Mouse (Mus musculus): ENCODE data around the gene T2. TPM values are rescaled to one million over a fixed set of nuclear protein-coding genes. Genes with fewer than 3 reads are reported as not detected.
"Not testable (repeated sequence)": the region's sequence is repeated elsewhere in the genome, so short reads cannot be mapped to it uniquely, and the experiment has no call there.

The T2 gene
- total RNA-seq, 2 experiments from 2014 or later, result 0.25 TPM; not detected in 1

DNA sequence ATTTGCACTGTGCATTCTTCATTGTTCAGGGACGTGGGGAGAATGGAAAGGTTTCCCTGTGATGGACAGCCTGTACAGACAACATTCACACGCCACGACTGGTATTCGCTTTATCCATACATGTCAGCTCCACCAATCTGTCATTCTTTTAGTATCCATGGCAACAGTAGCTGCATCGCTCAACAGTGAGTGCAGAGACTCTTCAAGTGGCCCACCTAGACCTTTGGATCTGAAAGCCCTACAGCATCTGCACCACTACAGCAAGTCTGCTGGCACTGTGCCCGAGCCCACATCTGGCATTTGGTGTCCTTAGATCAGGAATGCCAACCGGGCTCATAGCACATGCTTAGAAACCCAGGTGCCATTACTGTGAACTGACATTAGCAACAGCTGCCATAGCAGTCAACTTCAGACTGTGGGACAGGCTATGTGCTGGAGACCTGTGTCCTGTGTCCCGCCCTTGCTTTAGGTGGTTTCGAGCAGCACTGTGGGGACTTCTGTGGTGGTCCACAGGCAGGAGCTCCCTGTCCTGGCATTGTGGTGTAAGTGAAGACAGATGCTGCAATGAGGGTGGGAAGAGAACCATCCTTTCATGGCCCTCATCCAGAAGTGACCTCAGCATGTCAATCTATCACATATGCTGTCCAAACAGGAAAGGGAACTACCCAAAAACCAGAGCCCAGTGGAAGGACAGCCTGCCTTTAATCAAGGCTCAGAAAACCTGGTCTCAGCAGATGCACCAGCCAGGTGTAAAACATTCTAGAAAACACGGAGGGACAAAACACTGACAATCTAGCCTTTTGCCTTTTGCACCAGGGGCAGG lies 5.7 kb downstream of the T2 start:
- DNase-seq (ENCODE audit: low spot score in 2 of 2), result no peak

DNA sequence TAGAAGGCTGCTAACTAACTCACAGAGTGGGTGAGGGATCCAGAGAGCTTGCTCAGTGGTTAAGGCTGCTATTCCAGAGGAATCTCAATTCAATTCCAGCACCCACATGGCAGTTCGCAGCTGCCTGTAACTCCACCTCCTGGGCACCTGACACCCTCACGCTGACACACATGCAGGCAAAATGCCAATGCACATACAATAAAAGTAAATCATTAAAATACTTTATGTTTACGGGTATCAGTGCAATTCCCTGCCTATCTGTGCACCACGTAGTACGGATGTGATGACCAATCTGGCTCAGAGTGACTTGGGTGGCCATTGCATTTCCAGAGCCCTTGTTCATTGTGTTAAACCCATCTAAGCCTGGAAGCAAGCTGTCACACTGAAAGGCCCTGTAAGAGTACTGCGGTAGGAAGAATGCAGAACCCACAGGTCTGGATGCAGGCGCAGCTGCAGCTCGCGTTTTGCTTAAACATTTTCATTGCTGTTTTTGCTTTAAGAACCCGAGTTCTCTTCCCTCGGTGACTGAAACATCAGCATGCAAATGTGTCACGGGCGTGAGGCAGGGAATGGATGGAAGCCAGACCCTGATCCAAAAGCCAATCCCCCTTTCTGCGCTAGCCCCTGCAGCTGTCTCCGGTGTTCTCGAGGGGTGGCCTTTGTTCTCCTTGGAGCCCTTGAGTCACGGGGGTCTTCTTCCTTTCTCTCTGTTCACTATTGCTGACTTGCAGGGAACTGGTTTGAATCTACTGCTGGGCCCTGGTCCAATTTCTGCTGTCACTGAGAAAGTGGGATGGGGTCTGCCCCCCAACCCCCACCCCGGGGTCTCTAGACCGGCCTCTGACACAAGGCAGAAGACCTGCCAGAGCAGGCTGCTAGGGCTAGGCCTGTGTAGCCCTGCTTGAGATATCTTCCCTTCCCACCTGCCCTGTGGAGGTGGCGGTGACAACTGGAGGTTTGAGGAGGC lies 12.0 kb downstream of the T2 start:
- DNase-seq (ENCODE audit: low spot score in 2 of 2), result no peak

DNA sequence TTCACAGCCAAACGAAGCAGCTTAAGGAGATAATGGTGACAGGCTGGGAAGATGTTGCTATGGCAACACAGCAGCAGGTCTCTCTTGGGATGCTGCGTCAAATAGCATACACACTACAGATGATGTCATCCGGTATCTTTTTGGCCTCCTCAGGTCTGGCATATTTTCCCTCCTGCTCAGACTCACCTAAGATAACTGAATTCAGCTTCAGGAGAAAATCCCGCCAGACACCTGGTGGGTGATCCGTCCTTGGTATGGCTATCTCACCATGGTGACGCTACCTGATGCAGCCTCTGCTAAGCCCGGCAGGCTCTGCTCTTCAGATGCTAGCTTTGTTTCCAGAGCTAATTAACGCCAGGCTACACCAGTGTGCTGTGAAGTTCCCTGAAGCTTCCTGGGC lies 12.8 kb downstream of the T2 start:
- no peak for DNase-seq (ENCODE audit: low spot score in 2 of 2)

DNA sequence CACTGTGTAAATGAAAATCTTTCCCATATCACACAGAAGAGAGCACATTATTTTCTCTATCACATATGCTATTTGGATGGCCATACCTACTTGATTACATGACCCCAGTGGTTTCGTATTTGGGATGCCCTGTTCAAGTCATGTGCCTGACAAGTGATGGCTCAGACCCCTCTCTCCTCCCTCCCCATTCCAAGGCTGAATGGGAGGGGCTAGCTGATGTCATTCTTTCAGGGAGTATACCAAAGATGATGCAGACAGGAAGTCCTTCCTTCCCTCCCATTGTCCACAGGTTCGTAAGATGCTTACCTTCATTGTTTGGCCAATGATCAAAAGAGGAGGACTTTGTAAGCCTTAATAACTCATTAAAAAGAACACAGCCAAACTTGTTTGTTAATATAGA lies 13.4 kb downstream of the T2 start:
- no peak for DNase-seq (ENCODE audit: low spot score in 2 of 2)

DNA sequence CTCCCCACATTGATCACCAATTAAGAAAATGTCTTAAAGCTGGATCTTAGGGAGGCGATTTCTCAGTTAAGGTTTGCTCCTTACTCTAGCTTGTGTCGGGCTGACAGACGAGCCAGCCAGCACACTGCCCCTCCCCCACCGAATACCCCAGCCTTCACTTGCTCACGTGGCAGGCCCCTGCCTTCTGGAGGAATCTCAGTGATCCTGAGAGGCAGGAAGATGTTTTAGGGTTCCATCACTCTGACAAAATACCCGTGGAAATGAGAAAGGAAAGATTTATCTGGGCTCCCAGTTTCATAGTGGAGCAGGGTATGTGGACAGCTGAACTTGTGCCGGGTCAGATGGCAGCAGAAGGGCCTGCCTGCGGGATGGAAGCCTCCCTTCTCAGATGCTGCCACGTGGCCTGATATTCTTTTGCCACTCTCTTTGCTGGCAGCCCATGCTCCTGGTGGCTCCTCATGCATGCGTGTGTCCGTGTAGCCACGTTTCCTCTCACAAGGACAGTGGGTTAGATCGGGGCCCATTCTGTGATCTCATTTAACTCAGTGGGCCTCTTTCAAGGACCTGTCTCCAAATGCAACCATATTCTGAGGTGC lies 14.9 kb downstream of the T2 start:
- DNase-seq (ENCODE audit: low spot score in 2 of 2), result no peak

DNA sequence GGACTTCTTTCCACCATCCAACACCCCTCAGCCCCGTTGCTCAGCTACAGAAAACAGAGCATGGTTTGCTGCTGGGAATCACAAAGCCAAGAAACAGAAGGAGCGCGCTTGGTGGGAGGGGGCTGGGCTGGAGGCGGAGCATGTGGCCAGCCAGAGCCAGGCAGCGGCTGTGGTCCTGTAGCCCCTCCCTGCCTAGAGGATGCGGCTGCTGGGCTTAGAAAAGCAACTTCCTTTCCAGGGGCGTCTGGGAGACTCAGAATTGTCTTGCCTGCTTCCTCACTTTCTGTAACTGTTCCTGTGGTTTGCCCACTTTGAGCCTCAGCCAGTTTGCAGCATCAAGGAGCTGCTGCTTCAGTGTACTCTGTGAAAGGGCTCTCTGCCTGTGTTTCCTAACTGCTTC lies 16.0 kb downstream of the T2 start:
- peak in 1 of 2 experiments; percentile 6 for DNase-seq (ENCODE audit: low spot score in 2 of 2)

DNA sequence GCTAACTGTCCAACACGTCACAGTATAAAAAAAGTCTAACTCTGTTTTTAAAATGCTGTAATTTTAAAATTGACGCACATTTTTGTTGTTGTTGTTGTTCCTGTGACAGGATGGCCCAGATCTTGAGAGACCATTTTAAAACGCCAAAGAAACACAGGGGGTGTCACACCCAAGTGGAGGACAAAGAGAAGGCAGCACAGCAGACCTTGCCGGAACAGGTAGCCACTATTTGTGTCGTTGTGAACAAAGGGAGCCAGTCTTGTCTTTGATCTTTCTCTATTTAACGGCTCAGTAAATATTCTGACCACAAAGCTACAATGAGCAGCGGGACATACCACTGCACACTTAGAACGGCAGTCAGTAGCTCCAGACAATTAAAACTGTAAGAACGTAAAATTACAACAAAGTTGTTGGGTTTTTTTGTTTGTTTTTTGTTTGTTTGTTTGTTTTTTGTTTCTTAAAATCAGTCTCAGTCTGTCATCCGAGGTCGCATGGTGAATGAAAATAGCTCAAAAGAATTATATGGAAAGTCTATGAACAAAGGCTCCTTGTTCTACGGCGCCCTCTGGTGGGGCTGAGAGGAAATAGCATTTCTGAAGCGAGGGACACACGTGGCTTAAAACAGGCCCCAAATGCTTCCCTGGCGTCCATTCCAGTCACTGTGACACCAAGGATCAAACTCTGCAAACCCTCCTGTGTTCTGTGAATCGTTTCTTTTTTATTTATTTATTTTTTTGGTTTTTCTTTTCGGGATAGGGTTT lies 16.7 kb downstream of the T2 start:
- DNase-seq (ENCODE audit: low spot score in 2 of 2), result peak; percentile 43 to 60

DNA sequence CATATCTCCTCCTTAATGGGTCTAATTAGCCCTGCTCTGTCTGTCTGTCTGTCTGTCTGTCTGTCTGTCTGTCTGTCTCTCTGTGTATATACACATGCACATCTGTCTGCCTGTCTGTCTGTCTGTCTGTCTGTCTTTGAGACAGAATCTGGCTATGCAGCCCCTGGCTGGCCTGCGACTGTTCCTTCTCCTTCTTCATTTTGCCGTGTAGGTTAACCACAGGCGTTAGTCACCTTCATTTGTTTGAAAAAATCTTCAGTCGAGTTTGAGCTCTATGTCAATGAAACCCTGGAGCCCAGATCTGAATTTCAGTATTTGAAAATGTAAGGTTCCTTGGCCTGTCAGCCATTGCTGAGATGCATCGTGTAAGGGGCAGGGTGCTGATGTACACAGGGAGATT lies 21.5 kb downstream of the T2 start:
- DNase-seq (ENCODE audit: low spot score in 2 of 2), result no peak

DNA sequence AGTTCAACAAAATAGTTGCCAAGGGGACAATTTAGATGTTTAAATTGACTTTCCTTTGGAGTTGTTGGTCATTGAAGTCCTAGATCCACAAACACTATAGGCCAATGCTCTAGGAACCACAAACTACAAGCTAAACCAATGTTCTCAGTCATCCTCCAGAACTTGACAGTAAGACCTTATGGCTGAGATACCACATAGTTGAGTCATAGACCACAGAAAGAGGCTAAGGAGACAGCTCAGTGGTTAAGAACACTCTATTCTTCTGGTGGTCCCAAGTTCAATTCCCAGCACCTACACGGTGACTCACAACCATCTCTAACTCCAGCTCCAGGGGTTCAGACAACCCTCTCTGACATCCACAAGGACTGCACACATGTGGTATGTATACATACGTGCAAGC lies 29.6 kb downstream of the T2 start:
- no peak for DNase-seq (ENCODE audit: low spot score in 2 of 2)

DNA sequence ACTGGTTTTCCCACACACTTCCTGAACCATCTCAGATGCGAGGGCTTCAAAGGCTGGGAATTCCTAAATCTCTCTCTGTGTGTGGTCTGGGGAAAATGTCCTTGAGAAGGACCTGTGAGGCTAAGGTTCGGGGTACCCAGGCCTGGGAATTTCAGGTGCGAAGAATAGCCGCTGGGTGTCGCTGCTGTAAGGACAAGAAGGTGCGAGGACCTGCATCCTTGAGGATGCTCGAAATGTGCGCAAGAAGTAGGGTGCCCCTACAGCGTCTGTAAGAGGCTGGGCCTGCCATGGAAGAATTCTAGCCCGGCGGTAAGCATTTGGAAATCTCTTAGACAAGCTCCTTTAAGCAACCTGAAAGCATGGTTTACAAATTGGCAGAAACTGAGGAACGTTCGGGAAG lies 32.7 kb downstream of the T2 start:
- no peak for DNase-seq (ENCODE audit: low spot score in 2 of 2)

DNA sequence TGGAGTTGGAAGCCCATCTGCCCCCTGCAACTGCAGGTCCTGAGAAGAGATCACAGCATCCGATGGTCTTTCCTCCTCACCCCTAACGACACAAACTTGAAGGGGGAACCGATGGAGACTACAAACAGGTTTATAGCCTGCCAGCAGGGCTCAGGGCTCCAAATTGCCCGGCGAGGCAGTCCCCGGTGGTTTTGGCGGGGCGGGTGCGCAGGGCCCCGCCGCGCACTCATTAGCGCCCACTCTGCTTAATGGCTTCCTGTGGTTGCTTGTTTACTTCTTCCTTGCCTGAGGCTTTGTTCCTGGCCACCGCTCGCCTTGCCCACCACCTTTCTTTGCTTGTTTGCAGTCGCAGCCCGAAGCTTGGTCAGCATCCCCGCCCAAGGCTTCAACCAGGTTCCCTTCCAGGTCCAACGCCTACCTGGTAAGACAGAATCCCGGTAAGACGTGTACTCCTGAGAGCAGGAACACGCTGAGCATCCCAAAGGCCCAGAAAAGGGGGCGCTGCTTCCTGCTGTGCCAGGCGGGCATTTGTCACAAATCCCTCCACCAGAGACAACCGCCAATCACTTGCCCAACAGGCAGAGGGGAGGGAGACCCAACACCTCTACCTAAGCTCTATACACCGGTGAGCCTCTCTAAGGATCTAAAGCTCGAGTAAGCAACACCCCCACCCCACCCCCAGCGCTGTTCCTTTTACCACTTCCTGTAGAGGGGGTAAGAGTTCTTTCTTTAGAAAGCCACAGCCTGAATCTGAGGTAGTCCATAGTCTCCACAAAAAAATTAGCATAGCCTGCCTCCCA lies 33.4 kb downstream of the T2 start:
- no peak for DNase-seq (ENCODE audit: low spot score in 2 of 2)

DNA sequence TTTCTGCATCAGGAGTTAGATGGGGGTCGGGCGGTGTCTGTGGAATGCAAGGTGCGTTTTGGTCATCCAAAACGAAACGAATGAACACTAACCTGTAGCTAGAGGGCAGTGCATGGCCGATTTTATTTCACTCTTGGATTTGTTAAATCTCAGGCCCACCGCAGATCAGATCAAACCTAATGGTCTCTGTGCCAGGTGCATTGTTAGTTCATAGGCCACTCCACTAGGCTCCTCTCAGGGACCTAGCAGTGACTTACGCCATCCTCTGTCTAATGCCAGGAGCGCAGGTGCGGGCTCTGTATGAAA lies 34.0 kb downstream of the T2 start:
- no peak for DNase-seq (ENCODE audit: low spot score in 2 of 2)

DNA sequence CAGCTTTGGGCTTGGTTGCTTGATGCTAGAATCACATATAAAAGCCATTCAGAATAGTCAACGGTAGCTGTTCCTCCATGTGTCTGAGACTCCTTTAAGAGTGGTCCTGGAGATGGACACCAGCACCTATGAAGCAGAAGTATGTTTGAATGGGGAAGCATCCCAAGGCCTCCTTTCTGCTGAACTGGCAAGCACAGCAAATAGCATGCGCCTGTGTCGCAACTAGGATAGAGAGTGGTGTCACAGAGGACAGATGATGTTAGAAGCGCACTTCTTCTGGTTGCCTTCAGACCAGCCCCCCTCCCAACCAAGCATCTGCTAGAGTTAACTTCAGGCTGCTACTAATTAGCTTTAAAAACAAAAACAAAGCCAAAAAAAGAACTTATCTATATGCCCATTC lies 34.7 kb downstream of the T2 start:
- no peak for DNase-seq (ENCODE audit: low spot score in 2 of 2)

DNA sequence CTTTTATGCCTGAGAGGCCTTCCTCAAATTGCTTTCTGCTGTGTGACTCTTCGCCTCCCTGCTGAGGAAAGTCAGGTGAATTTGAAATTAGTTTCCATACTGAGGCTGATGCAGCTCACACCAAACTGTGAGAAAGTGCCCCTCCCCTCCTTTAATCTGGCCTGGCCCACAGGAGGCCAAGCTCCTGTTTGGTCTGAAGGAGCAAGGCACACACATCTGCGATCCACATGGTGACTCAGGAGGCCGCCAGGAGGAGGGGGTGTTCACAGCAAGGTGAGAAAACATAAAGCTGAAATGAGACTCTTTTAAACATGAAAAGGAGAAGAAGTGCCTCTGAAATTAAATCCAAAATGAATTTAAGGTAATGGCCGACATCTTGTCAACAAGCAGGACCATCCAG lies 40.6 kb downstream of the T2 start:
- no peak for DNase-seq (ENCODE audit: low spot score in 2 of 2)

DNA sequence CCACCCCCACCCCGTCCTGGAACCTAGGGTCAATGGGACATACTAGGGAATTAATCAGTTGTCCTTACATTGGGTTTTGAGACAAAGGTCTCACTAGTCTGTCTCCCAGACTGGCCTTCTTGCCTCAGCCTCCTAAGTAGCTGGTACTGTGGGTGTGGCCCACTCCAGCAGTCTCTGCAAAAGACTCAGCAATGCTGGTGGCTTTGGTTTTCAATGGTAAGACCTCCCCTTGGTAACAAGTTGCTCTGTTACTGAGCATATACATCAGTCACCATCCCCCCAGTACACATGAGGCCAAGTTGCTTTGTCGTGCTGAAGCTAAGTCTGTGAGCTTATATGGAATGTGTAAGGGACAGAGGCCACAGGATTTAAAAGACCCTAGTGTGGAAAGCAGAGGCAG lies 42.2 kb downstream of the T2 start:
- no peak for DNase-seq (ENCODE audit: low spot score in 2 of 2)

DNA sequence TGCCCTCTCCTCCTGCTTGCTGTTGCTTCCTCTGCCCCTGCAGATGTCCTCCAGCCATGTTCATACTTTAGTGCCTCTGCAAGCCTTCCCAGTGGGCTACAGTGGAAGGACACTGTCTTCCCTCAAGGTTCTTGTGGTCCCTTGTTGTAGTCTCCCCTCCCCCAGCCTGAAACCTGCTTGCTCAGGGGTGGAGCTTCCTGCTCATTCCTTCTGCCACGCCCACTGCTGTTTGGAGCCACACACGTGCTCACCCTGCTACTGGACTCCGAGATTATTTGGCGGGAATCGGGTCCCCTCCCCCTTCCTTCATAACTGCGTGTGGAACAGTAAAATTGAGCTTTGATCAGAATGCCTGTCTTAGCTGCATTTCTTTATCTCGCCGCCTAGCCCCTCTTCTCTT lies 48.1 kb downstream of the T2 start:
- not testable (repeated sequence) for DNase-seq (ENCODE audit: low spot score in 2 of 2)

DNA sequence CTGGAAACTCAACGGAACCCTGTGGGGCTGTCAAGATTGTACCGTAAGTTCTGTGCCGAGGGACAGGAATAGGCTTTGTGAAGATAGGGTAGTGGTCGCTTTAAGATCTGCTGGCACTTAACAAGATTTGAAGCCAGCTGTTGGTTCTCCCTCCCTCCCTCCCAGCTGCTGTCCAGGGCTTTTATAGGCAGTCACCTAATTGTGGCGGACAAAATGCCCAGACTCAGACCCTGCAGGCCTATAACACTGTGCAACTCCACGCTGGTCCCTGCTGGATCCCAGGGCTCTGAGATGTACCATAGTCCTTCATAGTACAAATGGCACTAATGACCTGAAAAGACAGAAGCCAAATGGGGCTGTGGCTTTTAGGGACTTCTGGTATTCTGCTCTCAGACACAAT lies 50.5 kb downstream of the T2 start:
- no peak for DNase-seq (ENCODE audit: low spot score in 2 of 2)

DNA sequence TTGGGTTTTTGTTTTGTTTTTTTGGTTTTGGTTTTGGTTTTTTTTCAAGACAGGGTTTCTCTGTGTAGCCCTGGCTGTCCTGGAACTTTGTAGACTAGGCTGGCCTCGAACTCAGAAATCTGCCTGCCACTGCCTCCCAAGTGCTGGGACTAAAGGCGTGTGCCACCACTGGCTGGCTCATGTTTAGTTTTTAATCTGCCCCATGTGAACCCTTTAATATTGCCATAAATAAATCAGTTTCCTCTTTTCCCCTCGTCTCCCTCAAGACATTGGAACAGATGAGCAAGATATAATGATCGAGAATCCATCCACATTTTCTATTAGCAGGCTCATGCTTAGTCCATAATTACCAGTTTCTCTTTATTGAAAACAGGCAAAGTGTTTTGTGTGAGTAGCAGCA lies 52.2 kb downstream of the T2 start:
- not testable (repeated sequence) for DNase-seq (ENCODE audit: low spot score in 2 of 2)

DNA sequence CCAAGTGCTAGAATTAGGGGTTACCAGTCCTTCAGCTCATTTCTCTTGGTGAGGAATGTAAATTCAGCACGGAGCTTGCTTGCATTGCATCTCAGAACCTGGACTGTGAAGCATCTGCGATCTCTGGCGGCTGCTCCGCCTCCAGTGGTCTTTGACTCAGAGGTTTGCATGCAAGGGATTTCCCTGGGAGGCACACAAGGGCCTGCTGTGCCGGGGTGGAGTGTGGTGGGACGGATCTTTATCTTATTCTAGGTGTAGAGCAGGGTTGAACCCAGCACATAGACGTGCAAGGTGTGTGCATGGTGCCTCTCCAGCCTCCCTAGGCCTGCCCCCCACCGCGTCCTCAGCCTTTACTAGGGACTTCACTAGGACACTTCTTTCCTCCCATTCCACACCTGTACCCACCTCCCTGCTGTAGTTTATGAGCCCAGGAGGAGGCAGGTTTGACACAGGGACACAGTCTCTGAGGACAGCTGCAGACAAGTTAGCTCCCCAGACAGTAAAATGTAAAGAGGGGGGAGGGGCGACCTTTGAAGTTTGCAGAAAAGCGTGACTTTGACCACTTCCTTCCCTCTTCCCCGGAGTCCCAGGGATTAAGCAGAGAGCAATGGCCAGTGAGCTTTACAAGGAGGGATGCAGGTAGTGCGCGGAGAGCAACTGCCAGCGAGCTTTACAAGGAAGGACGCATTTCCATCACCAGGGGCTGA lies 53.0 kb downstream of the T2 start:
- DNase-seq (ENCODE audit: low spot score in 2 of 2), result no peak

DNA sequence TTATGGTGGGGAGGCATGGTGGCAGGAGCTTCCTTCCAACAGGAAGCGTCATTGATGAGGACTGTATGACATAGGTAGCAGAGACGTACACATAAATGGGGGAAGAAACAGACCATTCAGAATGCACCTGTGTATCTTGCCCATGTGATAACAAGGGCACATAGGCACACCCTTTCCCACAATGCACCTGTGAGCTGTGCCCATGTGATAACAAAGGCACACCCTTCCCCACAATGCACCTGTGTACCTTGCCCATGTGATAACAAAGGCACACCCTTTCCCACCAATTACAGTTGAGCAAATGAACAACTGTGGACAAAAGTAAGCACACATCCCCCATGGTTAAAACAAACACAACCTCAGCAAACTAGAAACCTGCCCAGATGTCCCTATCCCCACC lies 54.5 kb downstream of the T2 start:
- DNase-seq (ENCODE audit: low spot score in 2 of 2), result no peak
